ENCODE assay signal across 9 mouse cellular contexts in the genomic region with DNA sequence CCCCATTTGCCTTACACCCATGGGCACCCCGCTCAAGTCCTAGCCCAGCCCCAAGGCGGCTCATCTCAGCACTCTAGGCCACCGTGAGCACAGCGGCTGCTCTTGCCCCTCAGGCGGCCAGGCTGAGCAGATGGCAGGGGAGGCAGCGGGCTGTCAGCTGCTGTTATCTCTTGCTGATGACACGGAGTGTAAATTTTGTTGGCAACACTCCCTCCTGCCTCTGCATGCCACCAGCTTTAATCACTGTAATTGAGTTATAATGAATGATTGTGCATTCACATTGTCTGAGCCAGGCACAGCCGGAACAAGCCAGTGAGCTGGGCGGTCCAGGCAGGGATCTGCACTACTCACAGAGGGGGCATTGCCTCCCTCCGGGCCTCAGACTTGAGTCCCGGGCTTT.
A peak's percentile ranks its signal among the peaks of the same experiment; 100 is the strongest.
DNase-seq lines count a peak whose midpoint lies in the region; ATAC-seq and TF ChIP-seq lines count a peak whose summit lies in the region.
"Had no signal": no experiment of that assay in that cellular context is flagged by ENCODE, and none has a peak within 500 bp of the region (broad histone marks: within the 10 kb centered on the region; RNA-seq: fewer than 3 reads in every experiment).

No protein-coding gene starts in this region.

- H3K4me2 ChIP-seq in intestine, embryonic 16.5 days (ENCODE audit: low read depth, low read length), result no peak overlapping the region
- H3K4me2 ChIP-seq in intestine, postnatal 0 days (replicated peaks; ENCODE audit: low read depth), result no peak overlapping the region
- no peak overlapping the region for H3K4me2 ChIP-seq in neural tube, embryonic 14.5 days (ENCODE audit: low read depth, low read length)

- no peak overlapping the region for H3K4me3 ChIP-seq in intestine, embryonic 16.5 days (ENCODE audit: low read length)
- H3K4me3 ChIP-seq in intestine, postnatal 0 days (ENCODE audit: low read depth, low read length), result no peak overlapping the region
- no peak overlapping the region for H3K4me3 ChIP-seq in embryonic facial prominence, embryonic 10.5 days
- no peak overlapping the region for H3K4me3 ChIP-seq in neural tube, embryonic 14.5 days (ENCODE audit: low read depth, low read length)
- H3K4me3 ChIP-seq in heart, adult 2 months, result no peak overlapping the region

- H3K36me3 ChIP-seq in intestine, embryonic 16.5 days (ENCODE audit: control insufficient read depth, insufficient read depth, low read length), result no peaks in the 10 kb centered on the region
- H3K36me3 ChIP-seq in intestine, postnatal 0 days (ENCODE audit: control insufficient read depth, insufficient read depth), result no peaks in the 10 kb centered on the region
- H3K36me3 ChIP-seq in embryonic facial prominence, embryonic 10.5 days (replicated peaks), result no peaks in the 10 kb centered on the region
- no peaks in the 10 kb centered on the region for H3K36me3 ChIP-seq in neural tube, embryonic 14.5 days (ENCODE audit: control insufficient read depth, insufficient read depth, low read length)
- H3K36me3 ChIP-seq in heart, adult 2 months (ENCODE audit: control insufficient read depth, insufficient read depth, low read length), result no peaks in the 10 kb centered on the region

- H3K79me2 ChIP-seq in heart, adult 2 months (replicated peaks; ENCODE audit: control insufficient read depth, insufficient read depth, low read length), result no peaks in the 10 kb centered on the region

- intact Hi-C loops in heart, adult 2 months (cut with DNase I), result no loop called here

- TF ChIP-seq CTCF in intestine, postnatal 0 days (IDR thresholded peaks at IDR 0.05; ENCODE audit: low read depth), result no peak
- no peak for TF ChIP-seq CTCF in heart, adult 2 months (IDR thresholded peaks at IDR 0.05)

- H3K27ac ChIP-seq in intestine, embryonic 16.5 days (ENCODE audit: low read length), result no peak overlapping the region
- H3K27ac ChIP-seq in intestine, postnatal 0 days (ENCODE audit: low read depth, low read length), result no peak overlapping the region
- 0 out of 2 replicates have a peak overlapping the region, but pooled peaks have one; percentile 15 for H3K27ac ChIP-seq in embryonic facial prominence, embryonic 10.5 days (replicated peaks)
- no peak overlapping the region for H3K27ac ChIP-seq in neural tube, embryonic 14.5 days (ENCODE audit: low read depth, low read length)
- H3K27ac ChIP-seq in heart, adult 2 months, result no peak overlapping the region
- H3K27ac ChIP-seq: liver, embryonic 14.5 days had no signal

- no peak for TF ChIP-seq EP300 in heart, adult 2 months (IDR thresholded peaks at IDR 0.05; ENCODE audit: insufficient read depth, low read depth, low read length)

- H3K4me1 ChIP-seq in intestine, embryonic 16.5 days (ENCODE audit: control insufficient read depth, insufficient read depth, low read length), result peaks cover 7% of the 10 kb centered on the region; the same call in 1 of the 2 replicates
- no peaks in the 10 kb centered on the region for H3K4me1 ChIP-seq in intestine, postnatal 0 days (replicated peaks; ENCODE audit: control insufficient read depth, insufficient read depth, low read length)
- H3K4me1 ChIP-seq in embryonic facial prominence, embryonic 10.5 days, result peaks cover 40% of the 10 kb centered on the region
- H3K4me1 ChIP-seq in neural tube, embryonic 14.5 days (ENCODE audit: control insufficient read depth, insufficient read depth, low read length), result peaks cover 8% of the 10 kb centered on the region; the same call in 1 of the 2 replicates
- no peaks in the 10 kb centered on the region for H3K4me1 ChIP-seq in heart, adult 2 months (ENCODE audit: control insufficient read depth, insufficient read depth, low read length)

- no peak overlapping the region for H3K9ac ChIP-seq in intestine, embryonic 16.5 days (ENCODE audit: low read depth, low read length)
- no peak overlapping the region for H3K9ac ChIP-seq in intestine, postnatal 0 days (ENCODE audit: low read depth, low read length)
- no peak overlapping the region for H3K9ac ChIP-seq in neural tube, embryonic 14.5 days (replicated peaks; ENCODE audit: low read depth, low read length)
- no peak overlapping the region for H3K9ac ChIP-seq in heart, adult 2 months (ENCODE audit: low read depth, low read length)
- H3K9ac ChIP-seq: liver, embryonic 14.5 days had no signal

- no peak for TF ChIP-seq POLR2A in heart, adult 2 months (IDR thresholded peaks at IDR 0.05; ENCODE audit: insufficient read depth, low read depth, low read length)

- no peaks in the 10 kb centered on the region for H3K9me3 ChIP-seq in intestine, embryonic 16.5 days (ENCODE audit: control insufficient read depth, low read length)
- H3K9me3 ChIP-seq in intestine, postnatal 0 days (ENCODE audit: control insufficient read depth), result no peaks in the 10 kb centered on the region
- no peaks in the 10 kb centered on the region for H3K9me3 ChIP-seq in embryonic facial prominence, embryonic 10.5 days
- no peaks in the 10 kb centered on the region for H3K9me3 ChIP-seq in neural tube, embryonic 14.5 days (ENCODE audit: control insufficient read depth, low read length)

- no peak for DNase-seq in embryonic facial prominence, embryonic 10.5 days (ENCODE audit: low spot score)
- DNase-seq in layer of hippocampus, adult 9-10 months (ENCODE audit: low spot score), result peak; percentile 61
- DNase-seq in heart, adult 2 months, result no peak
- DNase-seq in liver, result no peak

- ATAC-seq in intestine, embryonic 16.5 days, result peak; percentile 37; the same call in 1 of the 2 replicates
- ATAC-seq in intestine, postnatal 0 days, result no peak
- ATAC-seq in neural tube, embryonic 14.5 days (ENCODE audit: low read depth), result peak; percentile 83
- ATAC-seq in inflammation-experienced regulatory T-cells, adult 6 months, result no peak

- H3K27me3 ChIP-seq in intestine, embryonic 16.5 days (replicated peaks; ENCODE audit: control insufficient read depth, insufficient read depth, low read length), result no peaks in the 10 kb centered on the region
- no peaks in the 10 kb centered on the region for H3K27me3 ChIP-seq in intestine, postnatal 0 days (replicated peaks; ENCODE audit: control insufficient read depth, insufficient read depth, low read length)
- peaks cover 45% of the 10 kb centered on the region for H3K27me3 ChIP-seq in embryonic facial prominence, embryonic 10.5 days (replicated peaks; ENCODE audit: low read depth, poor library complexity, severe bottlenecking)
- H3K27me3 ChIP-seq in neural tube, embryonic 14.5 days (ENCODE audit: control insufficient read depth, insufficient read depth, low read length), result peaks cover 7% of the 10 kb centered on the region; the same call in 1 of the 2 replicates
- H3K27me3 ChIP-seq in heart, adult 2 months (ENCODE audit: control insufficient read depth, insufficient read depth, low read length), result no peaks in the 10 kb centered on the region; the same call in 1 of the 2 replicates

- 52% methylated on average over 11 of the region's 11 CpGs for WGBS in intestine, embryonic 16.5 days
- WGBS in intestine, postnatal 0 days, result 68% methylated on average over 11 of the region's 11 CpGs
- 48% methylated on average over 11 of the region's 11 CpGs for WGBS in embryonic facial prominence, embryonic 10.5 days
- 15% methylated on average over 11 of the region's 11 CpGs for WGBS in neural tube, embryonic 14.5 days
- WGBS in heart, adult 2 months, result 50% methylated on average over 11 of the region's 11 CpGs

Comparison
In these comparisons a context has a peak if more than half of its experiments do, and no peak if none do; other contexts are left out.
1. ATAC-seq: peak in intestine, embryonic 16.5 days (single experiment) and neural tube, embryonic 14.5 days (single experiment); none in intestine, postnatal 0 days (single experiment) and inflammation-experienced regulatory T-cells, adult 6 months (single experiment).